Mouse (Mus musculus) small intestine, adult 2 months (tissue): ENCODE results near the gene Sim2. TPM values are rescaled to one million over a fixed set of nuclear protein-coding genes. Genes with fewer than 3 reads are reported as not detected.

Source experiments
- H3K27ac ChIP-seq: fragments of 200-500 bp; 2 replicates; pipeline ENCODE4 v1.5.1; 2012; ENCODE audit warnings: low read depth, low read length, control low read depth, inconsistent platforms; ENCODE audit not compliant: insufficient read depth
- H3K27me3 ChIP-seq: fragments of 200-500 bp; 2 replicates; pipeline ENCODE4 v1.6.1; 2012; ENCODE audit warnings: mild to moderate bottlenecking, moderate library complexity, low read length, inconsistent platforms; ENCODE audit not compliant: control insufficient read depth, insufficient read depth
- H3K36me3 ChIP-seq: fragments of 200-500 bp; 2 replicates; pipeline ENCODE4 v1.6.1; 2012; ENCODE audit warnings: mild to moderate bottlenecking, low read length, control low read depth, inconsistent platforms; ENCODE audit not compliant: control insufficient read depth, insufficient read depth
- H3K4me1 ChIP-seq: fragments of 200-500 bp; 2 replicates; pipeline ENCODE4 v1.6.1; 2012; ENCODE audit warnings: low read length, inconsistent platforms, mixed read lengths; ENCODE audit not compliant: control insufficient read depth, insufficient read depth, insufficient read length
- H3K4me3 ChIP-seq: fragments of 200-500 bp; 2 replicates; pipeline ENCODE4 v1.5.1; 2012; ENCODE audit warnings: low read depth, mild to moderate bottlenecking, control low read depth, inconsistent platforms, low read length, moderate library complexity
- CTCF ChIP-seq: fragments of 200-500 bp; IDR thresholded peaks from 2 replicates; pipeline ENCODE4 v1.5.1; 2012; ENCODE audit warnings: low read depth, mild to moderate bottlenecking, control low read depth, inconsistent platforms, low read length, moderate library complexity, mixed read lengths; ENCODE audit not compliant: insufficient replicate concordance, insufficient read length; ENCODE audit errors: extremely low read depth
- POLR2A ChIP-seq: fragments of 200-500 bp; IDR thresholded peaks from 2 replicates; pipeline ENCODE4 v1.6.1; 2012; ENCODE audit warnings: low read depth, mild to moderate bottlenecking, control low read depth, inconsistent platforms, low read length, moderate library complexity
- WGBS: fragments of 180-500 bp; shearing (Covaris S2); methylation state at CpG from one replicate; pipeline ENCODE4 v1.1.7; 2018; 5-methylcytosine and 5-hydroxymethylcytosine counted together
- polyA plus RNA-seq: library from polyadenylated mRNA; depleted of rRNA; stranded (reverse); fragments of >200 nt; gene quantifications from 2 replicates; pipeline ENCODE4 v1.2.3, GENCODE M21; 2012; rRNA removed

Gene Sim2
- polyA plus RNA-seq, 1 experiment = not detected

- Histone ChIP-seq H3K27me3 (no peaks in the 10 kb centered on the region), H3K4me1 (no peaks in the 10 kb centered on the region), H3K27ac (no peak overlapping the region), H3K4me3 (no peak overlapping the region), H3K36me3 (no peaks in the 10 kb centered on the region)
- no peak for TF ChIP-seq CTCF
- TF ChIP-seq POLR2A = no peak
- 68% methylated on average over 1 of the region's 1 CpGs for WGBS
Observed at GRCm38 (mm10) chr16:94173361-94173760, 88.6 kb downstream of the Sim2 start.

DNA sequence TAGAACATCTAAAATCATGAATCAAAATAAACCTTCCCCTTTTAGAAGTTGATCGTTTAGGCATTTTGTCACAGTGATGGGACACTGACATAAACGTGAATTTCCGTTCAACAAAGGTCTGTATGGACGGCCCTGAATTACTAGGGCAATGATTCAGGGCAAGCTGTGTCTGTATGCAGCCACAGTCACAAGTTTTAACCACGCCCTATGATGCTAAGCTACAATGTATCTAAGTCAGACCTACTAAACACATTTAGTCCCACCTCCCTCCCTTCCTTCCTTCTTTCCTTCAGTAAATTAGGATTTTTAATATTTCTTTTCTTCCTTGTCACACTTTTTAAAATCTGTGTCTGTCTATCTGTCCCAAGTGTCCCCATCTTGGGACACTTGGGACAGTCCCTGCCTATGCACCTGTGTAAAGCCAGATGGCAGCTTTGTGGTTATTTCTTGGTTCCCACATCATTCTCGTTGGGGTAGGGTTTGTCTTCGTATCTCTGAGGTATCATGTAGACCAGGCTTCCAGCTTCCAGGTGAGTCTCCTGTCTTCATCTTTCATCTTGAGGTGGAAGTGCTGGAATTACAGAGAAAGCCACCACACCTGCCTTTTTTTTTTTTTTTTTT, 90.7 kb downstream of the Sim2 start:
- H3K4me1 ChIP-seq = no peaks in the 10 kb centered on the region
- no peak overlapping the region for H3K27ac ChIP-seq
- WGBS = 89% methylated on average over 7 of the region's 7 CpGs
- no peak for TF ChIP-seq POLR2A
- TF ChIP-seq CTCF = no peak
- no peak overlapping the region for H3K4me3 ChIP-seq
- H3K36me3 ChIP-seq = no peaks in the 10 kb centered on the region
- H3K27me3 ChIP-seq = no peaks in the 10 kb centered on the region

Other genes with a start within 250 kb of the Sim2 start
- gene Chaf1b, start 201.0 kb upstream of the Sim2 start, polyA plus RNA-seq = 2.4 and 3.3 TPM in 2 replicates
- 0.15 TPM in 1 of 2 replicates, not detected in the other for gene Cldn14, start 76.1 kb upstream of the Sim2 start, polyA plus RNA-seq
- 2.6 and 3.2 TPM in 2 replicates for gene Hlcs, start 228.6 kb downstream of the Sim2 start, polyA plus RNA-seq
- gene Ripply3, start 243.5 kb downstream of the Sim2 start, polyA plus RNA-seq = 0.47 and 2.5 TPM in 2 replicates